Mouse (Mus musculus): ENCODE data around the gene Xirp2.

DNA sequence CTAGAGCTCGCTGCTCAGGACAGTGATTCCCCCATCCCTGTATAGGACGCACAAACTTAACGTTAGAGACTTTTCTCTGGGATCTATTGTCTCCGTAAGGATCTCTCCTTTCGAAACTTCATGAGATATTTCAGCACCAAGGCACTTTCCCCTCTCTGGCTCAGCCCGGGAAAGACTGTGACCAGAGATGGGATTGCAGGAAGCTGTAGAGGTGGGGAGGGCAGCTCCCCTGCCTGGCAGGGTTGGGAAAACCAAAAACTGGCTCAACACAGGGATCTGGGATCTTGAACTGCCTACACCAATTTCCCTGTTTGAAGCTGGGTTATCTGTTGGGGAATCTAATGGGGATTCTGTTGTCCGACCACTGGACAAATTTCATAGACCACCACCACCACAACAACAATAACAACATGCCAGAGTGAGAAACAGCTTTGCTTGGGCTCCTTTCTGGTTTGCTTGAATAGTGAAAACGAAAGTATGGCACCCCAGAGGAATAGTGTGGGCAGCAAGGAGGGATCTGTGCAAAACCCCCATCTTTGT, 121.4 kb downstream of the Xirp2 start:
- TF ChIP-seq CTCF (conservative IDR thresholded peaks at IDR 0.05 in 1 of 2, IDR thresholded peaks at IDR 0.05 in 1 of 2; ENCODE audit: low read depth in 2 of 2, low read length in 2 of 2) (no peak), NRF1 (IDR thresholded peaks at IDR 0.05; ENCODE audit: low read depth, low read length) (no peak), EP300 (IDR thresholded peaks at IDR 0.05; ENCODE audit: low read length) (no peak), MAZ (IDR thresholded peaks at IDR 0.05; ENCODE audit: low read depth, low read length) (no peak), MAFK (IDR thresholded peaks at IDR 0.05; ENCODE audit: insufficient replicate concordance, low read length) (no peak), MXI1 (IDR thresholded peaks at IDR 0.05; ENCODE audit: low read depth, low read length) (no peak), POLR2A (IDR thresholded peaks at IDR 0.05; ENCODE audit: low read depth, low read length) (no peak), HCFC1 (IDR thresholded peaks at IDR 0.05; ENCODE audit: low read depth, low read length) (no peak), ETS1 (conservative IDR thresholded peaks at IDR 0.05; ENCODE audit: low read depth, low read length) (no peak), CHD2 (IDR thresholded peaks at IDR 0.05; ENCODE audit: low read length) (no peak)
